Mouse (Mus musculus): Measurements from ENCODE around the gene Upp2.

- TF ChIP-seq CTCF (IDR thresholded peaks at IDR 0.05; ENCODE audit: low read depth) (no peak), EP300 (IDR thresholded peaks at IDR 0.05; ENCODE audit: low read depth) (no peak)
These were observed 140.6 kb downstream of the Upp2 start for GRCm38 (mm10) chr2:58707676-58708075.

Measured in liver, postnatal 0 days (tissue).